Mouse (Mus musculus): Measurements from ENCODE around the gene Tmed2. TPM values are rescaled to one million over a fixed set of nuclear protein-coding genes. Genes with fewer than 3 reads are reported as not detected.

Tmed2 gene
- polyA plus RNA-seq, 1 experiment from 2014 or later: 572 TPM

DNA sequence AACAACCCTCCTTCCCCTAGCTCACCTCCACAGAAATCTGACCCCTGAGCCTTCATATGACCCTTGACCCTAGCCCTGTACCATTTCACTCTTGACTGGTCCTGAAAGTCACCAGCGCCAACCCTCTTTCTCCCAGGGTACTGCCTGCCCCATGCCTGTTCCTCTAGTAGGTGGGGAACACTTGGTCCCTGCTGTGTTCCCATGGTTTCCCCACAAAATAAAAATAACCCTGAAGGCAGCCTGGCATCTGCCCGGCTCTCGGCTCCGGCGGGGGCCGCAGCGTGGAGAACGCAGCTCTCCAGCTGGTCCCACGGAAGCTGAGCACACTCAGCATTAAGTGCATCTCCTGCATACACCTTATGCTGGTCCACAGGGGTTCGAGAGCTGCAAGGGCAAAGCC lies 21.8 kb upstream of the Tmed2 start:
- no peak for ATAC-seq (ENCODE audit: low FRiP score, low TSS enrichment)

GRCm38 (mm10) chr5:124521588-124521987 lies 18.9 kb upstream of the Tmed2 start:
- no peaks in the 10 kb centered on the region for H3K4me1 ChIP-seq (replicated peaks; ENCODE audit: control insufficient read depth, insufficient read depth)
- no peak overlapping the region for H3K27ac ChIP-seq (replicated peaks)
- H3K9me3 ChIP-seq (ENCODE audit: control insufficient read depth, low read length): no peaks in the 10 kb centered on the region
- DNase-seq (ENCODE audit: low spot score): no peak
- no peak for ATAC-seq (ENCODE audit: low FRiP score, low TSS enrichment)
- H3K9ac ChIP-seq (ENCODE audit: low read length): no peak overlapping the region
- no peaks in the 10 kb centered on the region for H3K27me3 ChIP-seq (ENCODE audit: control insufficient read depth, insufficient read depth, low read length)
- no peak for TF ChIP-seq EP300 (optimal IDR thresholded peaks at IDR 0.05)
- no peak overlapping the region for H3K4me3 ChIP-seq (ENCODE audit: low read depth, low read length)
- WGBS: 85% methylated on average over 4 of the region's 4 CpGs
- H3K4me2 ChIP-seq (replicated peaks; ENCODE audit: low read depth): no peak overlapping the region
- no peaks in the 10 kb centered on the region; the same call in 1 of the 2 replicates for H3K36me3 ChIP-seq (ENCODE audit: control insufficient read depth, insufficient read depth, low read length)

More for the DNA sequence above, 21.8 kb upstream of the Tmed2 start:
- H3K9ac ChIP-seq (ENCODE audit: low read length): no peak overlapping the region
- DNase-seq (ENCODE audit: low spot score): no peak
- H3K4me2 ChIP-seq (replicated peaks; ENCODE audit: low read depth): no peak overlapping the region
- no peak overlapping the region for H3K4me3 ChIP-seq (ENCODE audit: low read depth, low read length)
- H3K27me3 ChIP-seq (ENCODE audit: control insufficient read depth, insufficient read depth, low read length): no peaks in the 10 kb centered on the region
- no peaks in the 10 kb centered on the region for H3K9me3 ChIP-seq (ENCODE audit: control insufficient read depth, low read length)
- no peaks in the 10 kb centered on the region for H3K4me1 ChIP-seq (replicated peaks; ENCODE audit: control insufficient read depth, insufficient read depth)
- TF ChIP-seq EP300 (optimal IDR thresholded peaks at IDR 0.05) (no peak), CTCF (IDR thresholded peaks at IDR 0.05; ENCODE audit: low read depth) (no peak)
- no peak overlapping the region for H3K27ac ChIP-seq (replicated peaks)
- H3K36me3 ChIP-seq (ENCODE audit: control insufficient read depth, insufficient read depth, low read length): peaks cover 5% of the 10 kb centered on the region
- WGBS: 93% methylated on average over 10 of the region's 10 CpGs

GRCm38 (mm10) chr5:124523032-124523431 lies 17.5 kb upstream of the Tmed2 start:
- Histone ChIP-seq H3K4me1 (replicated peaks; ENCODE audit: control insufficient read depth, insufficient read depth) (no peaks in the 10 kb centered on the region), H3K9ac (ENCODE audit: low read length) (no peak overlapping the region), H3K36me3 (ENCODE audit: control insufficient read depth, insufficient read depth, low read length) (no peaks in the 10 kb centered on the region; the same call in 1 of the 2 replicates), H3K4me2 (replicated peaks; ENCODE audit: low read depth) (no peak overlapping the region), H3K9me3 (ENCODE audit: control insufficient read depth, low read length) (no peaks in the 10 kb centered on the region), H3K4me3 (ENCODE audit: low read depth, low read length) (no peak overlapping the region), H3K27ac (replicated peaks) (no peak overlapping the region), H3K27me3 (ENCODE audit: control insufficient read depth, insufficient read depth, low read length) (no peaks in the 10 kb centered on the region)
- no peak for ATAC-seq (ENCODE audit: low FRiP score, low TSS enrichment)
- 94% methylated on average over 8 of the region's 8 CpGs for WGBS
- no peak for DNase-seq (ENCODE audit: low spot score)
- TF ChIP-seq CTCF (IDR thresholded peaks at IDR 0.05; ENCODE audit: low read depth) (peak; percentile 54), EP300 (optimal IDR thresholded peaks at IDR 0.05) (no peak)

DNA sequence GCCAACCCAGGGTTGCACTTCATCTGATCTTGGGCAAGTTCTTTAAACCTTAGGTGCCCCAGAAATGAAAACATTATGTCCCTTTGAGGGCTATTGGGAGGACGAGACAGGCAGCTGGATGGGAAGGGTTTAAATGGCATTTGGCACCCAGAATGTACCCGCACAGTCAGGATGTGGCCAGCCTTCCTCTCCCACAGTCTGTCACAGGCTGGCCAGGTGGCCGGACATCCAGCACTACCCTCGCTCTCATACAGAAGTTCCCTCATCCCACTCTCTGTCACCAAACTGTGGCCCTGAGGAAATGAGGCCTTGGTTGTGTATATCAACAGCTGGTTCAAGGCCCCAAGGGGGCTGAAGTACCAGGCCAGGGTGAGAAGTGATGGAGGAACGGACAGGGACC lies 15.6 kb upstream of the Tmed2 start:
- Histone ChIP-seq H3K4me2 (replicated peaks; ENCODE audit: low read depth) (no peak overlapping the region), H3K27me3 (ENCODE audit: control insufficient read depth, insufficient read depth, low read length) (no peaks in the 10 kb centered on the region), H3K9ac (ENCODE audit: low read length) (no peak overlapping the region), H3K4me3 (ENCODE audit: low read depth, low read length) (no peak overlapping the region), H3K9me3 (ENCODE audit: control insufficient read depth, low read length) (no peaks in the 10 kb centered on the region), H3K36me3 (ENCODE audit: control insufficient read depth, insufficient read depth, low read length) (no peaks in the 10 kb centered on the region; the same call in 1 of the 2 replicates), H3K27ac (replicated peaks) (no peak overlapping the region), H3K4me1 (replicated peaks; ENCODE audit: control insufficient read depth, insufficient read depth) (peaks cover 6% of the 10 kb centered on the region)
- DNase-seq (ENCODE audit: low spot score): no peak
- no peak for ATAC-seq (ENCODE audit: low FRiP score, low TSS enrichment)
- no peak for TF ChIP-seq EP300 (optimal IDR thresholded peaks at IDR 0.05)
- TF ChIP-seq CTCF (IDR thresholded peaks at IDR 0.05; ENCODE audit: low read depth): no peak
- WGBS: 93% methylated on average over 5 of the region's 5 CpGs

DNA sequence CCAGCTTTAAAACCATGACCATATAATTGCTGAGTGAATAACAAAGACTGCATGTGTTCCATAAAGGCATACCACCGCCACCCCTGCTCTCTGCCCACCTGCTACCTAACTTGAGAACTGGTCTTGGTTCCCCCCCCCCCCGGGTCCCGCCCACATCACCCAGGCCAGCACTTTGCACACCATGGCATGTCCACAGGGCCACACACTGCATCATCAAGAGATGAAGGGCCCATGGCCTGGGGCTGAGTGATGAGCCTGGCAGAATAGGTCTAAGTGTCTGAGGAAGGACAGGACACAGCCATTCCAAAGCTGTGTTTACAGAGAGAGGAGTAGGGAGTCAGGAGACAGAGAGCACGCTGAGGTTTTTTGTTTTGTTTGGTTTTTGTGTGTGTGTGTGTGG lies 12.1 kb upstream of the Tmed2 start:
- H3K27ac ChIP-seq (replicated peaks): peak overlapping the region; percentile 63; the same call in 1 of the 2 replicates
- TF ChIP-seq CTCF (IDR thresholded peaks at IDR 0.05; ENCODE audit: low read depth): no peak
- no peak for TF ChIP-seq EP300 (optimal IDR thresholded peaks at IDR 0.05)
- H3K36me3 ChIP-seq (ENCODE audit: control insufficient read depth, insufficient read depth, low read length): no peaks in the 10 kb centered on the region; the same call in 1 of the 2 replicates
- peak overlapping the region; percentile 77 for H3K4me2 ChIP-seq (replicated peaks; ENCODE audit: low read depth)
- peaks cover 8% of the 10 kb centered on the region for H3K4me1 ChIP-seq (replicated peaks; ENCODE audit: control insufficient read depth, insufficient read depth)
- ATAC-seq (ENCODE audit: low FRiP score, low TSS enrichment) (no peak), DNase-seq (ENCODE audit: low spot score) (no peak)
- WGBS: 69% methylated on average over 4 of the region's 4 CpGs
- H3K27me3 ChIP-seq (ENCODE audit: control insufficient read depth, insufficient read depth, low read length): no peaks in the 10 kb centered on the region
- H3K4me3 ChIP-seq (ENCODE audit: low read depth, low read length): peak overlapping the region; percentile 19; the same call in 1 of the 2 replicates
- no peaks in the 10 kb centered on the region for H3K9me3 ChIP-seq (ENCODE audit: control insufficient read depth, low read length)
- H3K9ac ChIP-seq (ENCODE audit: low read length): no peak overlapping the region; the same call in 1 of the 2 replicates

- WGBS: 26% methylated on average over 9 of the region's 9 CpGs
- DNase-seq (ENCODE audit: low spot score): no peak
These were observed 11.7 kb upstream of the Tmed2 start for GRCm38 (mm10) chr5:124528791-124529190.

More at GRCm38 (mm10) chr5:124528791-124529190, 11.7 kb upstream of the Tmed2 start:
- Histone ChIP-seq H3K4me1 (replicated peaks; ENCODE audit: control insufficient read depth, insufficient read depth) (peaks cover 8% of the 10 kb centered on the region), H3K4me3 (ENCODE audit: low read depth, low read length) (peak overlapping the region; percentile 19), H3K36me3 (ENCODE audit: control insufficient read depth, insufficient read depth, low read length) (no peaks in the 10 kb centered on the region; the same call in 1 of the 2 replicates), H3K27me3 (ENCODE audit: control insufficient read depth, insufficient read depth, low read length) (no peaks in the 10 kb centered on the region), H3K9ac (ENCODE audit: low read length) (peak overlapping the region; percentile 50), H3K27ac (replicated peaks) (peak overlapping the region; percentile 63), H3K4me2 (replicated peaks; ENCODE audit: low read depth) (peak overlapping the region; percentile 77), H3K9me3 (ENCODE audit: control insufficient read depth, low read length) (no peaks in the 10 kb centered on the region)
- no peak for ATAC-seq (ENCODE audit: low FRiP score, low TSS enrichment)
- no peak for TF ChIP-seq EP300 (optimal IDR thresholded peaks at IDR 0.05)
- no peak for TF ChIP-seq CTCF (IDR thresholded peaks at IDR 0.05; ENCODE audit: low read depth)

Data from stomach, postnatal 0 days (tissue).